Mouse (Mus musculus): ENCODE measurements around the gene Nckap1l. TPM values are rescaled to one million over a fixed set of nuclear protein-coding genes. Genes with fewer than 3 reads are reported as not detected.
A peak's percentile ranks its signal among the peaks of the same experiment; 100 is the strongest.

Gene Nckap1l
- total RNA-seq, 2 experiments from 2014 or later, result 5.5 to 8.7 TPM

DNA sequence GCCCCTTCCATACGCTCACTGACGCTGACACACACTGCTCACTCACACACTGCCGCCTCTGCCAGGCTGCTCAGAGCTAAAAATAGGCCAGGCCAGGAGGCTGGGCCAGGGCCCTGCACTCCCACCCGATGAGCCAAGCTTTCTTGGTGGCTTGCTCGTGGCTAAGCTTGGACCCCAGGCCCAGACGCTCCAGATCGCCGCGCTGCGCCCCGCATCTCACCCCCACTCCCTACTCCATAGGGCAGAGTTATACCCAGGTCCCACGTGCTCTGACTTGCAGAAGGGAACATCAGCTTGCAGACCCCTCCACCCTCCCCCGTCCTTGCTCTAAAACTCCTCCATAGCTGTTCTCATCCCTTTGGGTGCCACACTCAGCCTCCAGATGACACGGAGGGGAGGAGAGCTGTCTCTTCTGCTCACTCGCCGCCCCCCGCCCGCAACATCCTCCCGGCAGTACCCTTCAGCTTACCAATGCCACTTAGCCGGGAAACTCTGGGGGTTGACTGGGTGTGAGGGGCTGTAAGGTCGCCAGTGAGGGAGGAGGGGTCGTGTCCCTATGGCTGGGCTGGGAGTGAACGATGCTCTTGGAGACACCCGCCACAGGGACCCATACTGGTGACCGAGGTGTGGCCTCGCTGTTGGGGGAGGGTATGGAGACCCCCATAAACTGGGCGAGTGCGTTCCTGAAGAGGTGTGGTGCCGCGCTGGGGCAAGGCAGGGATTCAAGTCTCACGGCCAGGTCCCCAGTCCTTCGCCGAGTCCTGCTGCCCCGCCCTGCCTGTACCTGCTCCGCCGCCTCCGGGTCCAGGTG is 83.6 kb downstream of the Nckap1l start:
- no peak for DNase-seq (ENCODE audit: low spot score in 2 of 2)

DNA sequence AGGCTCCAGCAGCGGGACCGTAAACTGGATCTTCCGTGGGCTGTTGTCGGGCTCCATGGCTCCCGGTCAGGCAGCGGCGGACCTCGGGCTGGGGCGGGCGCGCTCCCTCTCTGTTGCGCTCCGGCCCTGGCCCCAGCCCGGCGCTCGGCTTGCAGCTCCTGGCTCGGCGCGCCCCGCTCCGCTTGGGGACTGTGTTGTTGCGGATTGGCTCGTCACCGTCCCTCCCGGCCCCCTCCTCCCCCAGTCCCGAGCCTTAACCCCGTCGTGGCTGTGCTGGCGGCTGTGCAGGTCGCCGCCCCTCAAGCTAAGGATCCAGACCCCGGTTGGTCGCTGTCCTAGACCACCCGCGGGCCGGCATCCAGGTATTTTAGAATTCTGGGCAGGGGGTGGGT is 84.2 kb downstream of the Nckap1l start, which contains the start of gene Ppp1r1a:
Ppp1r1a (minus strand) TSS at position 182 of the 392 bp plus-strand sequence.
- DNase-seq (ENCODE audit: low spot score in 2 of 2), result peak in 1 of 2 experiments; percentile 38

DNA sequence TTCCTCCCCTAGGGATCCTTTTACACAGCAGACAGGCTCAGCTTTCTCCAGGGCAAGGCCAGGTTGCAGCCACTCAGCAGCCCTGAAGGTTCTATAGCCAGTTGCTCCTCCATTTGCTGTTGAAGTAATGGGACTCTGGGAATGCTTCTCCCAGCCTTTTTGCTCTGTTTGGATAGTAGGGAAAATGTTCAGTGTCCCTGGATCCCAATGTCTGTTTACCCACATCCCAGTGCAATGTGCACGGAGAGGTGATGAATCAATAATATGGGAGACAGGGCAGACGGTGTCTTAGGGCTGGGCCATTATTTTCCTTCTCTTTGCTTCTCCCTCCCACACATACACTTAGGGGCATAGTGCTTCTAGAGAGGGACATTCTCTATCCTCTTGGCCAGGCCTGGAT is 85.7 kb downstream of the Nckap1l start:
- DNase-seq (ENCODE audit: low spot score in 2 of 2), result no peak

DNA sequence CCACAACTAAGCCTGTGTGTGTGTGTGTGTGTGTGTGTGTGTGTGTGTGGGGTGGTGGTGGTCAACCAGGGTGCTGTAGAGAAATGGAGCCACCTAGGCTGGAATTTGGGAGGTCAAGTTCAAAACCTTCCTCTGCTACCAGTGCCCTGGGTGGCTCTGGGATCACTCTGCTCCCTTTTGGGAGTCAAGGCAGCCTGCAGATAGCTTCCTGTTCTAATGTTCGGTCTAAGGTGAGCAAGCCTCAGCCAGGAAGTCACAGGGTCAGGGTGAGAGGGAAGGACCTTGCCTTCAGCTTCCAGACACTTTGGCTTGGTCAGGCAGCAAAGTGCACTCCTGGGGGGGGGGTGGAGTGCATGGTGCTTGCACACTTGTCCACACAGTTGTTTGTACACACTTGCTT is 87.1 kb downstream of the Nckap1l start:
- DNase-seq (ENCODE audit: low spot score in 2 of 2), result no peak

DNA sequence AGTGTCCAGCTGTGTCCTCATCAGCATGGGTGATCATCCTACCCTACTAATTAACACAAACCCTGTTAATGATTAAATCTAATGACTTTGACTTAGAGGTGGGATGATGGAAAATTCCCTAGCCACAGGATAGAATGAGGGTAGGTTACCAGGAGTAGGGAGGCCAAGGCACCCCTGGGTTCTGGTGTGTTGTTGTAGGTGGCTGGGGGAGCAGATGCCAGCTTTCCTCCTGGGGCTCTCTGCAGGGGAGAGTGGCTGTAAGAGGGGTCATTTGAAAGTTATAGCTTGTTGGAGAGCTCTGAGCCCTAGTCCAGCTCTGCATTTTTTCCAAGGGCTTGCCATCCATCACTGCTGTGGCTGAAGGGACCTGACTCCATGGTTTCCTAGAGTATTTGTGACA is 88.9 kb downstream of the Nckap1l start:
- no peak for DNase-seq (ENCODE audit: low spot score in 2 of 2)

DNA sequence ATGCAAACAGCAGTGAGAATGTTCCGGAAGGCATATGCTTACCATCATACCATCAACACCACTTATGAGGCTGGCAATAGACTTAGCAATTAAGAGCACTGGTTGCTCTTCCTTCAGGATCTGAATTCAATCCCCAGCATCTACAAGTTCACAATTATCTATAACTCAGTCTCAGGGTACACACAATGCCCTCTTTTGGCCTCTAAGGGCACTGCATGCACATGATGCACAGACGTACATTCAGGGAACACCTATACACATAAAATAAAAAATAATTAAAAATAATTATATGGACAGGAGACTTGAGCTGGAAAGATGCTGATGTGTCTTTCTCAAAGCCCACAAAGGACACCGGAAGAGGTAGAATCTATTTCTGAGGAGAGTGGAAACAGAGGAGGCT is 94.4 kb downstream of the Nckap1l start:
- no peak for DNase-seq (ENCODE audit: low spot score in 2 of 2)

Other genes starting within 250 kb of the Nckap1l start
- gene Cbx5, start 214.0 kb upstream of the Nckap1l start, total RNA-seq (2021), result 10 to 100 TPM; 65.0 to 76.3 TPM
- gene Hnrnpa1, start 213.4 kb upstream of the Nckap1l start, total RNA-seq (2021), result 100 to 1,000 TPM; 160 to 179 TPM
- gene Nfe2, start 195.4 kb upstream of the Nckap1l start, total RNA-seq (2021), result under 1 TPM in 1 of 2 experiments, not detected in 1; 0.67 TPM
- gene Copz1, start 181.1 kb upstream of the Nckap1l start, total RNA-seq (2021), result 100 to 1,000 TPM; 138 to 150 TPM
- gene Gpr84, start 143.2 kb upstream of the Nckap1l start, total RNA-seq (2021), result not detected
- gene Zfp385a, start 113.7 kb upstream of the Nckap1l start, total RNA-seq (2021), result 10 to 100 TPM; 12.4 to 16.9 TPM
- gene Itga5, start 87.0 kb upstream of the Nckap1l start, total RNA-seq (2021), result 10 to 100 TPM; 27.1 to 31.7 TPM
- gene Gtsf1, start 23.3 kb upstream of the Nckap1l start, total RNA-seq (2021), result not detected
- not detected for gene Gtsf2, start 5.3 kb upstream of the Nckap1l start, total RNA-seq (2021)
- 1 to 10 TPM; 5.1 to 8.6 TPM for gene Pde1b, start 49.2 kb downstream of the Nckap1l start, total RNA-seq (2021)
- 10 to 100 TPM; 18.1 to 19.8 TPM for gene Ppp1r1a, start 84.2 kb downstream of the Nckap1l start, total RNA-seq (2021)
- gene Glycam1, start 111.3 kb downstream of the Nckap1l start, total RNA-seq (2021), result not detected

All from adrenal gland, adult 18-20 months (tissue).